Mouse (Mus musculus) lung, adult 2 months (tissue): ENCODE measurements around the gene Gm20662. TPM values are rescaled to one million over a fixed set of nuclear protein-coding genes. Genes with fewer than 3 reads are reported as not detected.

Experiments used
- DNase-seq: peaks from one replicate; pipeline ENCODE4 v3.0.0; 2022
- H3K4me1 ChIP-seq: fragments of 200-500 bp; 2 replicates; pipeline ENCODE4 v1.6.1; 2011; ENCODE audit warnings: low read length; ENCODE audit not compliant: control insufficient read depth, insufficient read depth
- H3K4me3 ChIP-seq: fragments of 200-500 bp; replicated peaks from 2 replicates; pipeline ENCODE3; 2011; ENCODE audit warnings: low read depth, mild to moderate bottlenecking, control low read depth, low read length; ENCODE audit errors: extremely low read depth
- CTCF ChIP-seq: fragments of 200-500 bp; IDR thresholded peaks from 2 replicates; pipeline ENCODE4 v1.5.1; 2011; ENCODE audit warnings: mild to moderate bottlenecking, low read length, control low read depth; ENCODE audit not compliant: insufficient read depth
- POLR2A ChIP-seq: fragments of 200-500 bp; IDR thresholded peaks from 2 replicates; pipeline ENCODE4 v1.6.1; 2011; ENCODE audit warnings: low read depth, mild to moderate bottlenecking, control low read depth, low read length, borderline replicate concordance; ENCODE audit errors: extremely low read depth
- WGBS: fragments of 180-500 bp; shearing (Covaris S2); methylation state at CpG from one replicate; pipeline ENCODE4 v1.1.7; 2018; 5-methylcytosine and 5-hydroxymethylcytosine counted together
- polyA plus RNA-seq: library from polyadenylated mRNA; depleted of rRNA; stranded (reverse); fragments of >200 nt; gene quantifications from 2 replicates; pipeline ENCODE4 v1.2.3, GENCODE M21; 2012; rRNA removed

The Gm20662 gene
- polyA plus RNA-seq, 1 experiment, result 11.5 TPM

DNA sequence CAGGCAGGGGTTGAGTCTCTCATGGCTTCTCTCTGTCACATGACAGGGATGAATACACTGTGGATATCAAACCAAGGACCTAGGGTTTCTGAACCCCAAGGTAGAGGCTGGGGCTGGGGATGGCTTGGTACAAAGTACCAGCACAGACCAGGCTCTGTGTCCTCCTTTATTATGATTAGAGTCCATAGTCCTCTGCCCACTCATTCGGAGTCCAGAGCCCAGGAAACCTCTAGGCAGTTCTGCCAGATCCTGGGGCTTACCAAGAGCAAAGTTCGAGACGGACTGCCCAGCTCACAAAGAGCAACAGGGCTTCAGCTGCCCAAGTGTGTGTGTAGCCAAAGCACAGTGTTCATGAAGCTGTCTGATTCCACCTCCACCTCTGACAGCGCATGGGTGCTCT, 89.1 kb downstream of the Gm20662 start:
- TF ChIP-seq CTCF (no peak), POLR2A (no peak)
- WGBS, result 88% methylated on average over 4 of the region's 4 CpGs
- Histone ChIP-seq H3K4me1 (no peaks in the 10 kb centered on the region), H3K4me3 (no peak overlapping the region)
- no peak for DNase-seq

DNA sequence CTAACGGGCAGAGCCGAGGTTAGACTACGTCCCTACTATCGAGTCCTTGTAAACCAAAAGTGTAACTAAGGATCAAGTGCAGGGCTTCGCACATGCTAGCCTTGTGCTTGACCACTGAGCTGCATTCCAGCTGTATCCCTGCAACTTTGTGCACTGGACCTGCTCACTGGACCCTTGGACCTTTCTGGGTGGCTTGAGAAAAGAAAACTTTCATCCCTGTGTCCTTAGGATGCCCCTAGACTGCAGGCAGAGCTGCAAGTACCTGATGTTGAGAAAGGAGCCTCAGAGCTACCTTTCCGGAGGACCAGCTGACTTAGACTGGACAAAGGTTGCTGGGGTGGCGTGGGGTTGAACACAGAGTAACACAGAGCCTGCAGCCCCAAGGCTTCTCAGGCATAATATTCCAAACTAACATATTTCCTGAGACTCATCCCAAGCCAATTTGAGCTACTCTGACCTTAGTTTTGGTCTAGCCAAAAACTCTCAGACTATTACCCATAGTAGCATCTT, 94.5 kb downstream of the Gm20662 start:
- Histone ChIP-seq H3K4me1 (peaks cover 4% of the 10 kb centered on the region), H3K4me3 (no peak overlapping the region)
- 95% methylated on average over 7 of the region's 7 CpGs for whole genome bisulfite sequencing
- TF ChIP-seq CTCF, result no peak
- no peak for TF ChIP-seq POLR2A
- DNase-seq, result no peak

DNA sequence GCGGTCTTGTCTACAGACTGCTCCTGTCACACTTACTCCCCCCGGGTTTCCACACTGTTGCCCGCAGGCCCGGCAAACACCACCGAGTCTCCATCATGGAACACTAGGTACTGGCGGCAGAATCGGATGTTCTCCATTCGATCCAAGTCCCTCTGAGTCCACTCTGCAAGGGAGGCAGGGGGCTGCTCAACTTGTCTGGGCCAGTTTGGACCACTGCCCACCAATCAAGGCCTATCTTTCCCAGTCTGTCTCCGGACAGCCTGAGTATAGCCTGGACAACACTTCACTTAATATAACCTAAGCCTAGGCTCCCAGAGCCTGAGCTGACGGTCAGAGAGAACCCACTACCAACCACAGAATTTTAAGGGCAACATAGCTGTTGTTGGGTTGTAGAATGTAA, 97.4 kb downstream of the Gm20662 start:
- DNase-seq, result no peak
- Histone ChIP-seq H3K4me3 (no peak overlapping the region), H3K4me1 (peaks cover 4% of the 10 kb centered on the region)
- TF ChIP-seq POLR2A, result no peak
- TF ChIP-seq CTCF, result no peak
- 66% methylated on average over 10 of the region's 10 CpGs for WGBS

DNA sequence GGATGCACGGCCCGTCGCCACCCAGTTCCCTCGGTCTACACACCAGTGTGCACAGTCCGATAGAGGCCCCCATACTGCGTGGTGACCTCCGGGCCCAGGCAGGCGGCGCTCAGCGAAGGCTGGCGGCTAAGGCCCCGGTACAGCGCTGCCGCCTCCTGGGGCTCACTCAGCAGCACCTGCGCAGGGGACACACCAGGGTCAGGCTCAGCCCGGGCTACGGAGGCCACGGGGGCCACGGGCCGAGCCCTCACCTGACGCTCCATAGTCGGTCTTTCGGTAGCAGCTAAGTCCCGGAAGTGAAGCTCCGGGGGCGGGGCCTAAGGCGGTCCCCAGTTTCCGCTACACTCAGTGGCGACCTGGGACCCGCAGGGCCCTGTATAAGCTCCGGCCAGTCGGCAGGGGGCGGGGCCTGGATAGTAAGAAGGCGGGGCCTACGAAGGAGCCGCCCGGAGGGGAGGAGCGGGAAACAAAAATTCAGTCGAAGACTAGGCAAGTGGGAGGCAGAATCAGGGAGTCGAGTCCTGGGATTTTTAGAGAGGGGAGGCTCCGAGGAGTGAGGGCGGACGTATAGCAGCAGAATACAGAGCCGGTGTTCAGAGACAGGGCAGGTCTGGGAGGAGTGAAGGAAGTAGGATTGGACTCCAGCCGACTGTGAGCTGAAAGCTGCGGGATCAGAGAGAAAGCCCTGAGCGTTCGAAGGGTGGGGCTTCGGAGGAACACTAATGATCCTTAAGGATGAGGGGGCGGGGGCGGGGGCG, 98.2 kb downstream of the Gm20662 start, which contains the start of gene Apeh:
Gene Apeh (minus strand): TSS at position 423 of the 758 bp plus-strand sequence.
- TF ChIP-seq POLR2A (peak; percentile 34; the same call in 1 of the 2 replicates), CTCF (no peak)
- peak within 1 kb of the TSS; percentile 82 for H3K4me3 ChIP-seq
- DNase-seq, result peak; percentile 96
- WGBS, result 2% methylated on average over 52 of the region's 52 CpGs
- H3K4me1 ChIP-seq, result peaks cover 4% of the 10 kb centered on the region

Other genes starting within 250 kb of the Gm20662 start
- gene Rbm5, start 225.4 kb upstream of the Gm20662 start, polyA plus RNA-seq, result 54.0 and 77.1 TPM in 2 replicates
- 13.0 and 19.0 TPM in 2 replicates for gene Rbm6, start 123.1 kb upstream of the Gm20662 start, polyA plus RNA-seq
- 29.4 and 31.7 TPM in 2 replicates for gene Mon1a, start 108.2 kb upstream of the Gm20662 start, polyA plus RNA-seq
- 17.8 and 27.4 TPM in 2 replicates for gene Mst1r, start 89.5 kb upstream of the Gm20662 start, polyA plus RNA-seq
- gene Actl11, start 67.9 kb upstream of the Gm20662 start, polyA plus RNA-seq, result not detected in 2 replicates
- gene Camkv, start 60.7 kb upstream of the Gm20662 start, polyA plus RNA-seq, result 0.06 and 0.09 TPM in 2 replicates
- gene Traip, start 46.2 kb upstream of the Gm20662 start, polyA plus RNA-seq, result 0.79 and 0.93 TPM in 2 replicates
- 94.0 and 124 TPM in 2 replicates for gene Uba7, start 20.8 kb upstream of the Gm20662 start, polyA plus RNA-seq
- 3.3 and 5.5 TPM in 2 replicates for gene Gm20661, start 13.3 kb upstream of the Gm20662 start, polyA plus RNA-seq
- 23.1 and 26.6 TPM in 2 replicates for gene Inka1, start 10.5 kb upstream of the Gm20662 start, polyA plus RNA-seq
- gene Cdhr4, start 3.9 kb upstream of the Gm20662 start, polyA plus RNA-seq, result 72.3 and 89.2 TPM in 2 replicates
- 116 and 132 TPM in 2 replicates for gene Ip6k1, start 6.2 kb downstream of the Gm20662 start, polyA plus RNA-seq
- 14.6 and 20.3 TPM in 2 replicates for gene Gmppb, start 52.9 kb downstream of the Gm20662 start, polyA plus RNA-seq
- 2.3 and 3.2 TPM in 2 replicates for gene Amigo3, start 56.8 kb downstream of the Gm20662 start, polyA plus RNA-seq
- gene Mst1, start 84.1 kb downstream of the Gm20662 start, polyA plus RNA-seq, result 1.5 and 2.5 TPM in 2 replicates
- gene Rnf123, start 87.0 kb downstream of the Gm20662 start, polyA plus RNA-seq, result 78.6 and 88.0 TPM in 2 replicates
- 64.7 and 74.8 TPM in 2 replicates for gene Apeh, start 98.3 kb downstream of the Gm20662 start, polyA plus RNA-seq
- 0.74 and 0.95 TPM in 2 replicates for gene Bsn, start 194.0 kb downstream of the Gm20662 start, polyA plus RNA-seq